Mouse (Mus musculus) erythroblast, embryonic 14.5 days (primary cell): Measurements from ENCODE around the gene Armh4. TPM values are rescaled to one million over a fixed set of nuclear protein-coding genes. Genes with fewer than 3 reads are reported as not detected.
"Not testable (repeated sequence)": the region's sequence is repeated elsewhere in the genome, so short reads cannot be mapped to it uniquely, and the experiment has no call there.

Experiments
- H3K27me3 ChIP-seq: 2 replicates; pipeline ENCODE4 v1.6.1; 2012; ENCODE audit warnings: inconsistent platforms; ENCODE audit not compliant: control insufficient read depth
- H3K36me3 ChIP-seq: 2 replicates; pipeline ENCODE4 v1.6.1; 2012; ENCODE audit warnings: mild to moderate bottlenecking, inconsistent platforms; ENCODE audit not compliant: control insufficient read depth
- H3K4me1 ChIP-seq: 2 replicates; pipeline ENCODE4 v1.6.1; 2012; ENCODE audit warnings: inconsistent platforms; ENCODE audit not compliant: control insufficient read depth
- H3K4me3 ChIP-seq: replicated peaks from 2 replicates; pipeline ENCODE3; 2012; ENCODE audit warnings: moderate library complexity, mild to moderate bottlenecking, inconsistent platforms
- H3K9me3 ChIP-seq: 2 replicates; pipeline ENCODE4 v1.6.1; 2012; ENCODE audit warnings: low read length, inconsistent platforms, mixed read lengths; ENCODE audit not compliant: control insufficient read depth
- GATA1 ChIP-seq: IDR thresholded peaks from 2 replicates; pipeline ENCODE4 v1.6.1; 2012; ENCODE audit warnings: low read length, inconsistent platforms, mixed read lengths
- TAL1 ChIP-seq: IDR thresholded peaks from 3 replicates; pipeline ENCODE4 v1.6.1; 2012; ENCODE audit warnings: low read length, inconsistent platforms, mixed read lengths
- polyA plus RNA-seq: library from polyadenylated mRNA; stranded (reverse); fragments of >175 nt; gene quantifications from 2 replicates; pipeline ENCODE4 v1.2.3, GENCODE M21; 2012

Gene Armh4
- polyA plus RNA-seq, 1 experiment = not detected

DNA sequence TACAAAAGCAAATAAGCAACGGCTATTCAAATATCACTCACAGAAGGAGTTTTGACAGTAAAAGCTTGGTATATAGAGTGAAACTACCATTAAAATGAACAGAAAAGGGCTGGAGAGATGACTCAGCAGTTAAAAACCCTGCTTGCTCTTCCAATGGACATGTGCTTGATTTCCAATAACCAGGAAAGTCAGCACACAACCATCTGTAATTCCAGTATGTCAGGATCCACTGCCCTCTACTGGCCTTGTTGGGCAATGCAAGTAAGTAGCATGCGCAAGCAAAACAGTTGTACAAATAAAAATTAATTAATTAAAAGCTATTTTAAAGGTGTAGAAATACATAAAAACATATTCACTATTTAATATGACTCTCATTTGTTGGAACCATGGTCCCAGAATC lies 2.6 kb upstream of the Armh4 start:
- TF ChIP-seq TAL1 = no peak
- no peak for TF ChIP-seq GATA1
- Histone ChIP-seq H3K36me3 (no peaks in the 10 kb centered on the region), H3K27me3 (no peaks in the 10 kb centered on the region), H3K9me3 (no peaks in the 10 kb centered on the region), H3K4me1 (peaks cover 2% of the 10 kb centered on the region; the same call in 1 of the 2 replicates), H3K4me3 (no peak overlapping the region)

DNA sequence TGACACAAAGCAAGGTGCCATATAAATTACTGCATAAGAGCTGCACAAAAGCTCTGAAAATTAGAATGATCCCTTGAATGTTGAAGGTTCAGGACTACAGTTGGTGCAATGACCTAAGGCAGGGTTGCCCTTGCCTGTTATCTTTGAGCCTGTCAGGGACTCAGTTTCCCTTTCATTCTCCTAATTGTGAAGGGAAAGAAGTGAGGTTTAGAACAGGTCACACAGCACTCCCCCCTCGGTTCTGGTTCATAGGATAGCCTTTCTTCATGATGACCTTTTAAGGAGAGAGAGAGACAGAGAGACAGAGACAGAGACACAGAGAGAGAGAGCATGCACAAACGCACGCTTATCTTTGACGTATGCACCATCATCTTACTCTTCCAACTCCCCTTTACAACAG lies 683 bp upstream of the Armh4 start:
- TF ChIP-seq GATA1 (no peak), TAL1 (no peak)
- Histone ChIP-seq H3K9me3 (no peaks in the 10 kb centered on the region), H3K36me3 (no peaks in the 10 kb centered on the region), H3K4me3 (no peak overlapping the region), H3K4me1 (peaks cover 2% of the 10 kb centered on the region; the same call in 1 of the 2 replicates), H3K27me3 (no peaks in the 10 kb centered on the region)

DNA sequence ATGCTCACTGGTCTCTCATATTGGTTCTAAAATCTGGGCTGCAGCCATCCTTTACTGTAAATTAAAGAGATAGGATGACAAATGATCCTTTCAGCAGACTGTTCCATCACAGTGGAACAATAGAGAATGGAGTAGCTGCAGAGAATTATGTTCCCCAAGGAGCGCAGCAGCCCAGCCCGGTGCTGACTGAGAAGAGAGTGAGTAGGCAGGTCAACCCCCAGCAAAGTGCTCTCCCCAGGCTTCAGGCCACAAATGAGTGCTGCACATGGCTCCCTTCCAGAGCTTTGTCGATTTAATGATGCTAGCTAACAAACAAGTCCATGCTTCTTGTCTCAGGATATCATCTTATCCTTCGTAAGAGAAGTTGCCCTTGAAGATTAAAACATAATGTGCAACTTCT lies 2.8 kb downstream of the Armh4 start:
- TF ChIP-seq TAL1 = no peak
- no peak for TF ChIP-seq GATA1
- no peak overlapping the region for H3K4me3 ChIP-seq
- H3K4me1 ChIP-seq = peaks cover 2% of the 10 kb centered on the region; the same call in 1 of the 2 replicates
- no peaks in the 10 kb centered on the region for H3K36me3 ChIP-seq
- H3K27me3 ChIP-seq = no peaks in the 10 kb centered on the region
- H3K9me3 ChIP-seq = no peaks in the 10 kb centered on the region

DNA sequence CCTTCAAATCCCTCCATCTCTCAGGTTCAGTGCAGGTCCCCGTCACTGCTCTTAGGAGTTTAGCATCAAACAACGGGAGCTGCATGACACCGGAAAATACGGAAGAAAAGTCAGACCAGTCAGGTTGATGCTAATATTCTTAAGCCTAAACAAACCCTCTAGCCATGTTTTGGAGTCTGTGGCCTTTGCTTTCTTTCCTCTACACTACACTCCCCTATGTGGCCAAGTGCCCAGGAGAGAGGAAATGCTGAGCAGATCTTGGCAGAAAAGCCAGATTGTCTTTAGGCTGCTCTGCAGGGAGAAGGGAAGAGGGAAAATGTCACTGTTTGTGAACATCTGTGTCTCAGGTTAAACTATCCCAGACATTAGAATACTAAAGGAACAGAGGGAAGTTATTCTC lies 5.6 kb downstream of the Armh4 start:
- not testable (repeated sequence) for H3K4me1 ChIP-seq, H3K9me3 ChIP-seq, H3K27me3 ChIP-seq, H3K4me3 ChIP-seq, H3K36me3 ChIP-seq

DNA sequence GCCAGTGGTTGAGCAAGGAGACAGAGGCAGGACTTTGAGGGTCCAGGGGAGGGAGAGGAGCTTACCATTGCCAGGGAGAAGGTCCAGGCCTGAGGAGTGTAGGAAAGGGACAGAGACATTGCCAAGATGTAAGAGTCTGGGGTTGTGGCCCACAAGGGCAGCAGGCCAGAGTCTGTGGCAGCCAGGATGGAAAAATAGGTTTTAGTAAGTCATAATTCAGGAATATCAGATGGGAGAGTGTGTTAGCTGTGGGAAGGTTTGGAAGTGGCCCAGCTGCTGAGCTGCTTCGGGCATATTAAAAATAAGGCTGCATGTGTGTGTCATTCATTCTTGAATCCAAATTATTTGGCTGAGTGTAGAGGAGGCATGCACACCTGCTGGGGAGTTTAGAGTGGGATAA lies 11.4 kb downstream of the Armh4 start:
- H3K27me3 ChIP-seq = no peaks in the 10 kb centered on the region
- no peaks in the 10 kb centered on the region for H3K9me3 ChIP-seq
- H3K4me3 ChIP-seq = no peak overlapping the region
- TF ChIP-seq GATA1 (no peak), TAL1 (no peak)
- H3K4me1 ChIP-seq = no peaks in the 10 kb centered on the region
- no peaks in the 10 kb centered on the region for H3K36me3 ChIP-seq

DNA sequence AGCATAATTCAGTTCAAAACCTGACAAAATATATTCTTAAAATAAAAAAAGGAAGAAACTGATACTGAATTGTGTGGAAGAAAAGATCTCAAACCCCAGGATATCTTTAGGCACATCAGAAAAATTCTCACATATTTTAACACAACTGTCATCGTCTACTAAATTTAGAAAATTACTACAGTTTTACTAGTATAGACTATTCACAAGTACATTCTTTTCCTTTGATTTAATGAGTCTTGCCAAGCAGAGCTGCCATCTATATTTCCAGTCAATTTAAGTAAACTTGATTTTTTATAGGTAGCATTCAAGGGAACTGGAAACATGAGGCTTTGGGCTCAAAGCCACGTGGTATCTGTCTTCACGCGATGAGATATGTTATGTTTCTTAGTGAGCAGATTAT lies 16.6 kb downstream of the Armh4 start:
- H3K27me3 ChIP-seq = no peaks in the 10 kb centered on the region
- no peaks in the 10 kb centered on the region for H3K9me3 ChIP-seq
- no peaks in the 10 kb centered on the region for H3K4me1 ChIP-seq
- TF ChIP-seq GATA1 (no peak), TAL1 (no peak)
- no peak overlapping the region for H3K4me3 ChIP-seq
- H3K36me3 ChIP-seq = no peaks in the 10 kb centered on the region

DNA sequence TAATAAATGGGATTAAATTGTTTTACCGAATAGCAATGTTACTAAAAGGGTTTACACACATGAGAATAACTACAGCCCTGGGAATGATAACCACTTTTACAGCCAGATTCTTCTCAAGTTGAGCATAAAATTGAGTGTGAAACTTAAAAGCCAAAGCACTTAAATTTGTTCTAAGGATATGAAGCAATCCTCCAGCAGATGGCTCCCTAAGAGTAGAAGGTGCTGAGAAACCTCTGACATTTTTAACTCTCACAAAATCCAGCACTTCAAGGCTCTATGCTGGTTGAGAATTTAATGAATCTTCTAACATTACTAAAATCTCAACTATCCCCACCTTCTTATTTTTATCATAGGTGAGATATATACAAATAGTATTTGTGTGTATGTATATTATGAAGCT lies 27.3 kb downstream of the Armh4 start:
- Histone ChIP-seq H3K9me3 (no peaks in the 10 kb centered on the region), H3K4me1 (no peaks in the 10 kb centered on the region), H3K27me3 (no peaks in the 10 kb centered on the region), H3K36me3 (no peaks in the 10 kb centered on the region), H3K4me3 (no peak overlapping the region)
- TF ChIP-seq GATA1 (no peak), TAL1 (no peak)

DNA sequence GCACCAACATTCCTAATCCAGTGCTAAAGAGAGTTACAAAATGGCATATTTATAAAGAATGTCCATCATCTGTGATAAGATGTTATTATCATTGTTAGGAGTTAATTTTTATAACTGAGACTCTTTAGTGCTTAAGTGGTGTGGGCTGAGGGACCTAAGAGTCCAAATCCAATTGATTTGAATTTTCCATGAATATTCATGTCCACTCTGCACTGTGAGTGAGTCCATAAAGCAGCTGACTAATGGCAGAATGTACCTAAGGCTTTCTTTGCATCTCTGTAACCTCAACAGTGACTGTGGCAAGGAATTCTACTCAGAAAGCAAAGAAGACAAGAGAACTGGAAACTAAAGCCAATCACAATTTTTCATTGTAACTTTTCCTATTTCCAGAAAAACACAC lies 30.6 kb downstream of the Armh4 start:
- H3K9me3 ChIP-seq = no peaks in the 10 kb centered on the region
- no peaks in the 10 kb centered on the region for H3K27me3 ChIP-seq
- H3K4me1 ChIP-seq = no peaks in the 10 kb centered on the region
- no peak for TF ChIP-seq GATA1
- TF ChIP-seq TAL1 = no peak
- H3K4me3 ChIP-seq = no peak overlapping the region
- H3K36me3 ChIP-seq = no peaks in the 10 kb centered on the region

DNA sequence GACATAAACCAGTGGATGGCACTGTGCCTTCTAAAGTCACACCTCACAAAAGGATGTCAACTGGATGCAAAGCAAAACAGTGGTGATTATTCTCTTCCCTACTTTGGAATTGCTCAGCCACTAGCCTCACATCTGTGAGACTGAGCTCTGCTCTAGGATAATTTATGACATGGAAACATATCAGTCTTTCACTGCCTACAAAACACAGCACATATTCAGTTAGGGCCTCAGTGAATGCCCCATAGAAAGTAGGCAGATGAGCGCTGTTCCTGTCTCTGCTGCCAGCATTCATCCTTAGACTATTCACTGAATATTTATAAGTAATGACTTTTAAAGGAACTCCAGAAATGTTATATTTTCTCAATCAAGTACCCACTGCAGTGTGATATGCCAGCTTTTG lies 37.3 kb downstream of the Armh4 start:
- TF ChIP-seq TAL1 = no peak
- no peak for TF ChIP-seq GATA1
- H3K27me3 ChIP-seq = no peaks in the 10 kb centered on the region
- H3K4me1 ChIP-seq = no peaks in the 10 kb centered on the region
- no peaks in the 10 kb centered on the region for H3K9me3 ChIP-seq
- no peaks in the 10 kb centered on the region for H3K36me3 ChIP-seq
- no peak overlapping the region for H3K4me3 ChIP-seq

DNA sequence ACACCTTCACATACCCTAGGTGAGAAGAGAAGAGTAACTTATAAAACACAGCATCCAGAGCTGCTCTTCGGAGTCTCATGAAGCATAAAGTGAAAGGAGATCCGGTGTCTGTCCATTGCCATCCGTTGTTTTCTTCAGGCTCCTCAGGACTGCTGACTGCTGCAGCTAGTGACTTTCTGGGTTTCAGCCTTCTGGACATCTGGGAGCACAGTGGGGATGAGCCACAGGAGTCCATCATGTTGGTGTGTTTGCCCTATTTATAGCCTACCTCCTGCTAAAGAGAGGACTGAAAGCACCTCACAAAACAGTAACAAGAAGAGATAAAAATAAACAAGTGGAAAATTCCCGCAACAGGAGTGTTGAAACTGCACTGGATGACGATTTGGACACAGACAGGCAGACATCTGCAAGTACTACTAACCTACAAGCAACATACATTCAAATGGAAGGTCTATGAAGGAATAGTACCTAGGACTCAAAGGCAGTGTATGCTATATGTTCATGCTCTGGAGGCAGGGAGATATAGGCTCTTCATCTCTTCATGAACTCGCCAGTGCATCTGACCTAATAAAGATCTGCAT lies 39.1 kb downstream of the Armh4 start:
- H3K27me3 ChIP-seq = no peaks in the 10 kb centered on the region
- no peaks in the 10 kb centered on the region for H3K9me3 ChIP-seq
- no peaks in the 10 kb centered on the region for H3K4me1 ChIP-seq
- H3K36me3 ChIP-seq = no peaks in the 10 kb centered on the region
- H3K4me3 ChIP-seq = no peak overlapping the region
- TF ChIP-seq GATA1 = no peak
- TF ChIP-seq TAL1 = no peak
